Mouse (Mus musculus) left cerebral cortex, postnatal 25 days (tissue): ENCODE results near the gene Pdhx. TPM values are rescaled to one million over a fixed set of nuclear protein-coding genes. Genes with fewer than 3 reads are reported as not detected.
A peak's percentile ranks its signal among the peaks of the same experiment; 100 is the strongest.

Experiments used
- DNase-seq, 2 experiments: peaks; one replicate each; pipeline ENCODE4 v3.0.0; 2022; ENCODE audit warnings: low spot score in 2 of 2, mixed read lengths in 1 of 2
- intact Hi-C: fragments of 180-260 bp; cut with DNase I; formaldehyde crosslinking; loops from one replicate; pipeline ENCODE4 v1.15.1; 2025
- total RNA-seq, 2 experiments: library from RNA; stranded (reverse); gene quantifications; 2 replicates each; pipeline ENCODE4 v1.2.3; 2021

Gene Pdhx
- total RNA-seq, 2 experiments from 2014 or later = 59.6 to 62.9 TPM

DNA sequence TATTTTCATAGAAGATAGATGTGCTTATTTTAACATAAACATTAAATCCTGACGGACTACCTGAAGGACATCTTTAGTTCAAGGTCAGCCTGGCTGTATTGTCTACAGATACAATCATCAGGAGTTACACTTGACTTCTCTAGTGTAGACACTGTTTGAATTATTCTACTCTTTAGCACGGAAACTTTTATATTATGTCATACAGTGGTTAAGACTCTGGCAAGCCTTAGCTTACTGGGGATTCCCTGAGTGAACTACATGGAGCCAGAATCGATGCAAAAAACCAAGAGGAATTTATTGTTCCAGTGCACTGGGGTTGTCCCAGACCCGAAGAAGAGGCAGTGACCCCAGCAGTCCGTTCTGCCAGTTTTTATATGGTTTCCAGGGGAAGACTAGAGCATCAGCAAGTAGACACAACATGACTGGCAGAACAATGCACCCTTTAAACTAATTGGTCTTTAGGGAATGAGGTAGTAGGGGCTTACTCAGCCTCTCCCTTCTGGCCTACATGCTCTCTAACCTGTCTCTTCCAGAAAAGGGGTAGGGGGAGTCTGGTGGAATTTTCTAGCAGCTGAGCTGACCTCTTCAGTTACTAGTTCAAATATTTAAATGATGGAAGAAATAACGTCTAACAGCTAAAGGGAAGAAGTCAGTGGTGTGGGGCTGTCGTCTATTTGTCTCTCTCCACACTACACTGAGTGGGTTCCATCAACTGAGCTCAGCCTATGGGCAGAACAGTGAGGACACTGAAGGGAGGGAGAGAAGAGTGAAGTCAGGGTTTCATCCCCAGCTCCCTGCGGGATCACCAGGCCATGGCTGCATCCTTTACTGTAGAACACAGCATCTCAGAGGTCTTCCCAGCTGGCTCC is 6.4 kb downstream of the Pdhx start:
- intact Hi-C loops = no loop called here
- no peak for DNase-seq

DNA sequence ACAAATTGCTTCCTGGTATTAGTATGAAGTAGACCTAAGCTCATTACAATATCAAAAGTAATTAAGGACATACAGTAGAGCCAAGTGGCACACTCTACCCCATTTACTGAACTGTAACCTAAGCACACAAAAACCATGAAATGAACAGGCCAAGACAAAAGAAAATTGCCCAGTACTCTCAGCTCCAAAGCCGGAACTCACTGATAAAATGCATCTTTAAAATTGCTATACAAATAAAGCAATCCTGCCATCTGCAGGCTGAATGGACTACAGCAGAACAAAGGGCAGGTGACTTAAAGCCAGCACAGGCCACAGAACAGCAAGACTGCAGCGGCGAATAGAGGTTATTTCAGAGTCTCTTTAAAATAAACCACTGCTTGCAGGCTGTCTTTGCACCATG is 10.4 kb downstream of the Pdhx start:
- intact Hi-C loops = no loop called here
- DNase-seq = peak; percentile 34 to 42

DNA sequence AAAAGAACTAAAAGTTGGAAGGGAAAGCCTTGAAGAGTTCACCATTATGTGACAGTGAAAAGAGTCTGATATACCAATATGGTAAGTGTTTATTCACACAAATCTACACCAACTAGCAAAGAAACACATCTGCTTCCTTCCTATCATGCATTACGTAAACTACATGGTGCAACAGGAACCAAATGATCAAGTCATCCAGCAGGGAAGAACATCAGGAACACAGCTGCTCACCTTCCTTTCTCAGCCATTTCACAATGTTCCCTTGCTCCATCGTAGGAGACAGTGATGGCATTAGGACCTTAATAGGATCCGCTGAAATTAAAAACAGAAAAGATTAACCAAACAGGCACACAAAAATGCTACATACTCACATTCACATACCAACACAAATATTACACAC is 15.0 kb downstream of the Pdhx start:
- intact Hi-C loops = no loop called here
- no peak for DNase-seq

DNA sequence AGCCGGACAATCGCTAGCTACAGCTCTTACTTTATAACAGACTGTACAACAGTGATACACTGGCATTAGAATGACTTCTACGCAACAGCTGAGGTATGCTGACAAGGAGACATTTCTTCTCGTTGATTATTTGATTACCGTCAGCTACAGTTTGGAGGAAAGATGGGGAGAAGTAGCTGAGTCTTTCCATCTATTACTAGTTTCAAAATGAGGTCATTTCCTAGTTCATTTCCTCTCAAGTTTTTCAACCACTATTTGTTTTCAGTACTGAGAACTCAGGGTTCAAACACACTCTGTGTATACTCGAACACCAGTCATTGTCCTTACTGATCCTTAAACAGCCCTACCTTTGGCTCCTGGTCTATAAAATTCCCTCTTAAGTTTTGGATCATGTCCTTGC is 17.5 kb downstream of the Pdhx start:
- intact Hi-C loops = no loop called here
- DNase-seq = no peak

DNA sequence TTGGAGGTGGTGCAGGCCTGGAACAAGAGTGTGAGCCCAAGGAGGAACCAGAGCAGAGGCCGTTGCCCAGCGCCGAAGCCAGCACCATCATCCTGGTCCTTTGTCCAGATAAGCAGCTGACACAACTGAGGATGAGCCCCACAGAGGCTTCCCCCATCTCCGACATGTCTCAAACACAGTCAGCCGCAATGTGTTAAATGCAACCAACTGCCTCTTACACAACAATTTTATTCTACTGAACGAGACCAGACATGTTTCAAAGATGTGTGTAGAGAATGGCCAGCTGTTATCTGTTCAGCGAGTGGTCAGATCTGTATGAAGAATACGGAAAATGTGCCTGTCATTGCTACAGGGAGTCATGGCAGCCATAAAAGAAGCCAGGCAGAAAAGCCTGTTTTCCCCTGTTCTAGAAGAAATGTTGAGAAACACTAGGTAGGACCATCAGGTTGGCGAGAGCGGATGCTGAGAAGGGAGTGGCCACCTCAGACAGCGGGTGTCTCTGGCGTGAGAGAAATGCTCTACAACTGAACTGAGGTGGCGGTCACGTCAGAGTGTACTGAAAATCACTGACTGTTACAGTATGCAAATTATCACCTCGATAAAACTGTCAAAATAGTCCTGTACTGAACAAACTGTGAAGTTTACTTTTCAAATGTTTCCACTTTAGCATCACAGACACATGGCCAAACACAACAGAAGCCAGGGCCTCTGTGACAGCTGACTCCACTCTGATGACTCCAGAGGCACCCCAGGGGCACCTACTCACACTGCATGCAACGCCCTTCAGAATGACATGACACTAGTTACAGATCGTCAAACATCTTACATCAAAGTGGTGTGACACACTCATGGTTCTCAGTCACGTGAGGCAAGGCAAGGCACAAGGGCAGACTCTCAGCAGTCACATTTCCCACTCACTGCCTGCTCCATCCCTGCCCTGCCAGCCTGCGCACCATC is 21.1 kb downstream of the Pdhx start:
- intact Hi-C loops = no loop called here
- DNase-seq = no peak

DNA sequence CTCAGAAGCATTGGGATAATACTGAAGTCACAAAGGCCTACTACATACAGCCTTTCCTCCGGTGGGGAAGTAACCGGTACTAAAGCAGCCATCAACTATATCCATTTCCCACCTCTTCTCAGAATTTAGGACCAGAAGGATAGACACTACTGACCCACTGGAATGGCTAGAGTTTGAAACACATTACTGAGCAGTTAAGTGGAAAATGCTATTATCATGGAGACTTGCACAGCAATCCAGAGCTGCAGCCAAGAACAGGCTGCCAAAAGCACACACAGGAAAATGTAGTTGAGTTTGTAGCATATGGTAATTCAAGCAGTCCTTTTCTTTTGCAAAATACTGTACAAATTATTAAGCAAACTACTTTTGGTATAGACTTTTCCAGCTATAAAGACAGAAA is 28.0 kb downstream of the Pdhx start:
- intact Hi-C loops = no loop called here

DNA sequence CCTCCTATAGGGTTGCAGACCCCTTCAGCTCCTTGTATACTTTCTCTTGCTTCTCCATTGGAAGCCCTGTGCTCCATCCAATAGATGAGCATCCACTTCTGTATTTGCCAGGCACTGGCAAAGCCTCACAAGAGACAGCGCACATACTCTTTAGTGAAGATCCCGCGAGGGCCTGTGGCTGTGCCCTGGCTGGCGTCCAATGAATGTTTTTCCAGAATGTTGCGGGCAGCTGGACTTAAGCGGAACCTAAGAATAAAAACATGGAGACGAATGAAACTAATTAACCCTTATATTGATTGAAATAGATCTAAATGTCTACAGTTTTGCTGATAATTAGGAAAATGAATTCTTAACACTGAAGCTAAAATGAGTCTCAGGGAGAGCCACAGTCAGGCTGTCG is 32.4 kb downstream of the Pdhx start:
- DNase-seq = no peak
- intact Hi-C loops = no loop called here

More for the DNA sequence above, 28.0 kb downstream of the Pdhx start:
- DNase-seq = no peak

DNA sequence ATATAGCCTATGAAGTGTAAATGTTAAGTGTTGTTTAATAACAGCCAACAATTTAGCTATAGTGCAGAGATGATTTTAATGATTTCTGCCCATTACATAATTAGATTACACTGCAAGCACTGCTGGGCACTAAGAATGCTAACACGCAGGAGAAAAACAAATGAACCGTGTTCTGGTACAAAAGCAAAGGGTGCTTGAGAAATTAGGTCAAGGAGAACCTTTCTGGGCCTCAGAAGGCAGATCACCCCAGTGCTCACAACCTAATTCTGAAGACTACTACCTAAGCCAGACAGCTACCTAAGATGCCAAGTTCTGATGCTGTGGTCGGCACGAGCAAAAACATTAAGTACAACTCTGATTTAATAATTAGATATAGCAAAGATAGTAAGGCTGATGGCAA is 35.5 kb downstream of the Pdhx start:
- intact Hi-C loops = no loop called here

DNA sequence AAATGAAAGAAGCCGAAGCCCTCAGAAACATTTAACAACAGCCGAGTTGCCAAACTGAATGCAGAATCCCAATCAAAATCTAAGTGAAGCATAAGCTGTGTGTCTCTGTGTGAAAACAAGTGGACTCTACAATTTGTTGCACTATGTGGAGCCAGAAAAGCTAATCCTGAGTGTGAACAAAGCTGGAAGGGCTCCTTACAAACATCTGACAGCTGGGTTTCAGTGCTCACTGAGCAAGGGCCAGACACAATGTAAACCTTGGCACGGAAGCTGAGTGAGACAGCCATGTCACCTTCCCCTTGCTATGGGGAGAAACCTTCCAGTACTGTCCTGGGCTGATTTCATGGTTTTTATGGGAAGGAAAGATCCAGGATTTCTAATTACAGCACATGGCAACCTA is 50.6 kb downstream of the Pdhx start:
- DNase-seq = no peak
- intact Hi-C loops = no loop called here

More for the DNA sequence above, 35.5 kb downstream of the Pdhx start:
- DNase-seq = no peak

DNA sequence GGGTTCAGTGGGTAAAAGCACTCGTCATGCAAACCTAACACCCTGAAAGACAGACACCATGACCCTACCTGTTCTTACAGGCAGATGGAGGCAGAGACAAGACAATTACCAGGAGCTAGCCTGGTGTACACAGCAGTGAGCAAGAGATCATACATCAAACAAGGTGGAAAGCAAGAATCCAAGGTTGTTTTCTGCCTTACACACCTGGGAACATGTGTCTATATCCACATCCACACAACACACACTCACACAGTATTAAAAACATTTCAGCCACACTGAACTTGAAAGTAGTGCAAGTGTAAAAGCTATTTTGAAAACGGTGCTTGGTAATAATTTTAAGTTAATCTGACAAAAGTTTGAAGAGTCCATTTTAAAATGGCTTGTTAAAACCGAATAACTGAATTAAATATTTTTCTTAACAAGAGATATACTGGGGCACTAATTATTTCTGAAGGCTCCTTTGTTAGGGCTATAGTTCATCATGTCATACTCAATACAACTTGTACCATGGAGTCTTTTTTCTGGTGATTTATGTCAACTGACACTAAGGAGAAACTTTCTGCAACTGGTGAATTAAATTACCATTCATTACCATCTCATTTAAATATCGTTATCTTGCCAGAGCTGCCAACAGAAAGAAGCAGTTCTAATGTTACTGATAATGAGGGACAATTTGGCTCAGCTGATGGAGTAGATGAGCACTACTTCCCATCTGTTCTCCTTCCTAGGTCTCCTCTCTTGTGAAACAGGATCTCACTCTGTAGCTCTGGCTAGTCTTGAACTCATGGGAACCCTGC is 52.9 kb downstream of the Pdhx start:
- peak in 1 of 2 experiments; percentile 21 for DNase-seq
- intact Hi-C loops = no loop called here

DNA sequence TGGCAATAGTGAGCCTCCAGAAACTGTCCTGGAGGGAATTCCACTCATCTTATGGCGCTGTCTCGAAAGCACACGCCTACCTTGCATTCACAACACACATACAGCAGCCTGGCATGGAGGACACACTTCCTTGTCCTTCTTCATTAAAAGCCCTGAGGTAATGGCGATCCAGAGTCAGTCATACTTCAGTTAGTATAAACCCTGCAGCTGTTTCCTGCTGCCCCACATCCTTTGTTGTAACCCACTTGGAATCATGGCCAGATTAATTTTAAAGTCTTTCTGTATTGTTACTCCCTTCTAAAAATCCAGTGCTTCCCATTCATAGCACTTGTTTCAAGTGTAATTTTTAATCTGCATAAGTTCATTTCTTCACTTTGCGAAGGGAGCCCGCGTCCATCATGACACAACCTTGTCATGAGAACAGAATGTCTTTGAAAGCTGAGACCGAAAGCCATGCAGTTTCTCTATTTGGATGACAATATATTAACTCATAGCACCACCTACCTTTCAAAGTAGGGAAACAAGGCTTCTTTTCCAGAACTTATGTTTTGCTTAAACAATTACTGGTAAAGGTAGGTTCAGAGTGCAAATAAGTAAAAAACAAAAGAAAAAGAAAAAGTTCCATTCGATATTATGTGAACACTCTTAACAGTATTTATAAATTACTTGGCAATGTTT is 54.4 kb downstream of the Pdhx start:
- intact Hi-C loops = loop anchor here (2.0 to 5.0 kb wide), 3 partner anchors 214 to 427 kb away; no protein-coding TSS in a partner anchor
- peak in 1 of 2 experiments; percentile 25 for DNase-seq

DNA sequence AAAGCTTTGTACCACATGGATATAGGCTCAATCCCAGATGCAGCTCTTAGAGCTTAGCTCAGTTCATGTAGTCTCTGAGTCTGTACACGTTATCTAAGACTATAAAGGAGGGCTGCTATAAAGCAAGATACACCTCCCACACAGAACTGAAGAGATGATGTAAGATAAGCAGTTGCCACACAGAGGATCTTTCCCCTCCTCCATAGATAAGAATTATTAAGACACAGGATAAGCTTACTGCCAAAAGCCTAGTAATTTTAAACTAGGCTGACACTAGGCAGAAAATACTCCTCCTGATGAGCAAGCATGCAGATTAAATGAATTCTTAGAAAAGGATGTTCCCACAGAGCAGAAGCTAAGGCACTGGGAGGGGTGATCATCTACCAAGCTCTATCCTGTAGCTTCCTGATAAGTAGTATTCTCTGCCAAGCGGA is 55.9 kb downstream of the Pdhx start:
- DNase-seq = peak in 1 of 2 experiments; percentile 24
- intact Hi-C loops = loop anchor here (5.0 kb wide), 2 partner anchors 335 to 425 kb away; no protein-coding TSS in a partner anchor

DNA sequence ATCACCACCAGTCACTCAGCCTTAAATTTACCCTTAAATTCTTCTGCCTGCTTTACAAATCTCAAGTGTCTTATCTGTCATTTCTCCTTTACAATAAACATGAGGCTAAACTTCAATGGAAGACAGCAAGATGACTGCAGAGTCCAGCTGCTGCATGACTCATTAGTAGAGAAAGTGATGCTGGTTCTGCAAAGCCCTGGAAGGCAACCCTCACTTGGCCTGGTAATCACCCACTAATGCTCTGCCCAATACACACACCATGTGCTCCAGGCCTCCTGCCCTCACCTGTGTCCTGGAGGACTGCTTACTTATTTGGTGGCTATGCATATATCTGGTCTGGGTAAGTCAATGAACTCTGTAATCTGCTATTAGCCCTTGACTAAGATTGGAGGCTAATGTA is 57.2 kb downstream of the Pdhx start:
- DNase-seq = no peak
- intact Hi-C loops = loop anchor here (5.0 kb wide), 2 partner anchors 334 to 424 kb away; no protein-coding TSS in a partner anchor

DNA sequence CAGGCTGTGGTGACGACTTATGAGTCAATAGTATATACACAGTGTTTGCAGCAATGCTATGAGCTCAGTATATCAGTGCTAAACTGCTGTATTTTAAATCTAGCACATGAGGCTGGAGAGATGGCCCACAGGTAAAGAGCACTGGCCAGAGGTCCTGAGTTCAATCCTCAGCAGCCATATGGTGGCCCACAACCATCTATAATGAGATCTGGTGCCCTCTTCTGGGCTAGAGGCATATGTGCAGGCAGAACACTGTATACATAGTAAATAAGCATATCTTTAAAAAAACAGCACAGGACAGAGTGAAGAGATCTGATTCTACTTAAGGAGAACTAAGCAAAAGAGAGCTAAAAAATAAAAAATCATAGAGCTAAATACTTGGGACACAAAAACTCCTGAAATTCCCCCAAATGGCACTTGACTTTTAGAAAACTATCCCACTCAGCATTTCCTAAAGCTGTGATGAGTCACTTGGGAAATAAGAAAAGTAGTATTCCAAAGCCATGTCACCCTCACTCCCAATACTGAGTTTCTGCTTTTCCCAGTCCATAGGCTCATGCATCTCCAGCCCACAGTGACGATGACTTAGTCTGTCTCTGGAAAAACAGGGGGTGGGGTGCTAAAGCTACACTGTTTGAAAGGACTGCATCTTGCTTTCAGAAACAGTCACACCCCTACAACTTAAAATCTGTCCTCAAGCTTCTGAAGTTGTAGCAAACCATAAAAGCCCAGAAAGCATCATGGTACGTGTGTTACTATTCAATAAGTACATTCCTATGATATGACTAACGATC is 60.3 kb downstream of the Pdhx start:
- peak in 1 of 2 experiments; percentile 65 for DNase-seq
- intact Hi-C loops = no loop called here

DNA sequence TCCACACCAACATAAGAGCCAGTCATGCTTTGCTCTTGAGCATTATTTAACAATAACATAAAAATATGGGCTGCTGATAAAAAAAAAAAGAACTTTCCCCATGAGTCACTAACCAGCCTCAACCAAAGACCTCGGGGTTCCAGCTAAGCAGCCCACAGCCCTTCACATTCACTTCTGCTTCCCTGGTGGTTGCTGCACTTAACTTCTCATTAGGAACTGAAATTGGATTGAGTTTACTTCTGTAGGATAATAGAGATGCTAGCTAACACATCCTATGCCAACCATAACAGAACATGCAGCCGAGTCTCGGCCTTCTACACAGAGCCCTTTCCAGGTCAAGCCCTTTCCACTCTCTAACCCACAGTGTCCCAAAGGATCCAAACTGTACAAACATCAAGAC is 65.1 kb downstream of the Pdhx start:
- intact Hi-C loops = no loop called here
- DNase-seq = no peak

DNA sequence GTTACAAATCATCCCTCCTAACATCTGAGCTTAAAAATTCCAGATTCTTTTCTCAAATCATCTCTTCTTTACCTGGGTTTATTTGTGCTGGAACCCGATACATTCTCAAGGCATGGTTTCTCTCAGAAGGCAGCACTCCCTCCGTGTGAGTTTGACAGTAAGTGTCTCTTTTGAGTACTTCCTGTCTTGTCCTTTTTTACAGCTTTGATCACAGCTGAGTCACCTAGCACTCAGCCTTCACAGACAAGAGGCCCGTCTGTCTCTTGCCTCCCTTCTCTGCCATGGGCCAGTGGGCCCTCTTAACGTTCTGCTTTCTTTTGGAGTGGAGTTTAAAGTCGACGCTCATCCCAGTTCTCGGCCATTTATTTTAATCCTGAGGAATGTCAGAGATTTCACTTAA is 68.7 kb downstream of the Pdhx start:
- intact Hi-C loops = no loop called here
- DNase-seq = no peak

DNA sequence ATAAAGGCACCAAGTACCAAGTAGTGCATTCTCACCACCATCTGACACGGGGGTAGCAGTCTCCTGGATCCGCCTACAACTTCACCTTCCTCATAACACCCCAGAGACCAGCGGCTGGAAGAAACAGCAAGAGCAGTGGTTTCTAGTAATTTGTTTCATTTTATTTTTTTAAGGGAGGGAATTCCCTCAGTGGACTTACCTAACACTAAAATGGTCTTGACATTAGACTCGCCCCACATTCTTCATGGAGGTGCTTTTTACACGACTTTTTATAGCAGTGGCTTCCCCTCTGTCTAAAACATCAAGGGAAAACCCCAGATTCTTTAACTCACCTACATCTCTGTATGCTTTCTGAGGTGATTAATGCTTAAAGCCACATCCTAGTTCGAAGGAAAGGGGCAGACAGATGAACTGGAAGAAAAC is 74.1 kb downstream of the Pdhx start:
- no peak for DNase-seq
- intact Hi-C loops = no loop called here

DNA sequence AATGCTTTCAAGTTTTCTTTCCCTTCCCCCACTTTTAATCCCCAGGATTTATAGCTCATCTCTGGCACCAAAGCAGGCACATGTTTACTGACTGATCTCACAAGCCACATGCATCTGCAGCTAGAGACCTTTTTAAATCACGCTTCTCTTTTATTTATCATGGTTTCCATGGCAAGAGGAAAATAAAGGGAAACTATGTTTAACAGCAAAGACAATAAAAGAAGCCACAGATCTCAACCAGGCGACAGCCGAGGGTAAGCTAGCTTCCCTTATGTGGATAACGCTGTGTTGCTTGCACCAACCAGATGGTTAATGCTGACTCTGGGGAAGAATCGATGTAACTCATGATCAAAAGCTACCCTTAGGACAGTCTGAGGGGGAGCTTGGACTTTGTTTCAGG is 75.0 kb downstream of the Pdhx start:
- intact Hi-C loops = no loop called here
- DNase-seq = no peak
